Comparison of ENCODE assay signal across 22 mouse cellular contexts in genomic region chr2:105951350-105951940, GRCm38 (mm10). TPM values are rescaled to one million over a fixed set of nuclear protein-coding genes. Genes with fewer than 3 reads are reported as not detected.
DNase-seq lines count a peak whose midpoint lies in the region; ATAC-seq and TF ChIP-seq lines count a peak whose summit lies in the region.
"Had no signal": no experiment of that assay in that cellular context is flagged by ENCODE, and none has a peak within 500 bp of the region (broad histone marks: within the 10 kb centered on the region; RNA-seq: fewer than 3 reads in every experiment).

No protein-coding gene starts in this region.

- no peak overlapping the region for H3K4me2 ChIP-seq in intestine, embryonic 15.5 days (replicated peaks)
- H3K4me2 ChIP-seq in intestine, postnatal 0 days (replicated peaks; ENCODE audit: low read depth), result no peak overlapping the region
- no peak overlapping the region for H3K4me2 ChIP-seq in lung, embryonic 14.5 days
- H3K4me2 ChIP-seq: forebrain, embryonic 13.5 days; heart, embryonic 13.5 days had no signal

- H3K9me3 ChIP-seq in intestine, embryonic 15.5 days, result no peaks in the 10 kb centered on the region
- no peaks in the 10 kb centered on the region for H3K9me3 ChIP-seq in intestine, postnatal 0 days (ENCODE audit: control insufficient read depth)
- no peaks in the 10 kb centered on the region for H3K9me3 ChIP-seq in lung, embryonic 14.5 days (ENCODE audit: low read depth, low read length)
- H3K9me3 ChIP-seq: forebrain, embryonic 10.5 days; forebrain, embryonic 13.5 days; heart, embryonic 10.5 days; heart, embryonic 13.5 days had no signal

- no peak overlapping the region for H3K4me3 ChIP-seq in intestine, embryonic 15.5 days (replicated peaks)
- no peak overlapping the region for H3K4me3 ChIP-seq in intestine, postnatal 0 days (ENCODE audit: low read depth, low read length)
- H3K4me3 ChIP-seq in liver, adult 2 months (ENCODE audit: insufficient read depth, low read depth, low read length), result no peak overlapping the region
- H3K4me3 ChIP-seq in lung, embryonic 14.5 days (ENCODE audit: low read depth, low read length), result no peak overlapping the region
- no peak overlapping the region for H3K4me3 ChIP-seq in lung, adult 2 months (replicated peaks; ENCODE audit: extremely low read depth, low read depth, low read length)
- H3K4me3 ChIP-seq: forebrain, embryonic 10.5 days; forebrain, embryonic 13.5 days; heart, adult 2 months; heart, embryonic 10.5 days; heart, embryonic 13.5 days had no signal

- no peak overlapping the region for H3K9ac ChIP-seq in intestine, embryonic 15.5 days
- H3K9ac ChIP-seq in intestine, postnatal 0 days (ENCODE audit: low read depth, low read length), result no peak overlapping the region
- no peak overlapping the region for H3K9ac ChIP-seq in liver, adult 2 months (ENCODE audit: low read depth, low read length)
- H3K9ac ChIP-seq in lung, embryonic 14.5 days, result no peak overlapping the region
- H3K9ac ChIP-seq: forebrain, embryonic 13.5 days; heart, embryonic 13.5 days had no signal

- WGBS in intestine, embryonic 15.5 days, result 57% methylated on average over 1 of the region's 1 CpGs
- 36% methylated on average over 1 of the region's 1 CpGs for WGBS in intestine, postnatal 0 days
- 25% methylated on average over 1 of the region's 1 CpGs for WGBS in liver, adult 2 months
- WGBS in lung, embryonic 14.5 days, result 71% methylated on average over 1 of the region's 1 CpGs
- 75% methylated on average over 1 of the region's 1 CpGs for WGBS in lung, adult 2 months

- peak; percentile 31; the same call in 1 of the 2 replicates for ATAC-seq in intestine, embryonic 15.5 days
- ATAC-seq in intestine, postnatal 0 days, result no peak
- ATAC-seq in lung, embryonic 14.5 days (ENCODE audit: insufficient read depth), result peak; percentile 24; the same call in 1 of the 2 replicates
- ATAC-seq: forebrain, embryonic 13.5 days; forebrain, embryonic 16.5 days had no signal

- no peak overlapping the region for H3K27ac ChIP-seq in intestine, embryonic 15.5 days
- H3K27ac ChIP-seq in intestine, postnatal 0 days (ENCODE audit: low read depth, low read length), result no peak overlapping the region
- no peak overlapping the region for H3K27ac ChIP-seq in liver, adult 2 months (replicated peaks; ENCODE audit: insufficient read depth, low read depth, low read length)
- H3K27ac ChIP-seq in lung, embryonic 14.5 days (ENCODE audit: low read depth), result no peak overlapping the region
- H3K27ac ChIP-seq: forebrain, embryonic 10.5 days; forebrain, embryonic 13.5 days; heart, adult 2 months; heart, embryonic 10.5 days; heart, embryonic 13.5 days had no signal

- H3K36me3 ChIP-seq in intestine, embryonic 15.5 days, result no peaks in the 10 kb centered on the region
- no peaks in the 10 kb centered on the region for H3K36me3 ChIP-seq in intestine, postnatal 0 days (ENCODE audit: control insufficient read depth, insufficient read depth)
- no peaks in the 10 kb centered on the region for H3K36me3 ChIP-seq in liver, adult 2 months (ENCODE audit: control insufficient read depth, insufficient read depth, low read length)
- no peaks in the 10 kb centered on the region for H3K36me3 ChIP-seq in lung, embryonic 14.5 days (ENCODE audit: insufficient read depth)
- H3K36me3 ChIP-seq: heart, embryonic 10.5 days; heart, embryonic 13.5 days had no signal

- no peak for TF ChIP-seq CTCF in intestine, postnatal 0 days (IDR thresholded peaks at IDR 0.05; ENCODE audit: low read depth)
- TF ChIP-seq CTCF in liver, adult 2 months (IDR thresholded peaks at IDR 0.05; ENCODE audit: low read depth, low read length), result no peak
- no peak for TF ChIP-seq CTCF in lung, embryonic 14.5 days (IDR thresholded peaks at IDR 0.05; ENCODE audit: low read depth)
- no peak for TF ChIP-seq CTCF in lung, adult 2 months (IDR thresholded peaks at IDR 0.05; ENCODE audit: insufficient read depth, low read length)

- no peaks in the 10 kb centered on the region for H3K27me3 ChIP-seq in intestine, embryonic 15.5 days (replicated peaks)
- H3K27me3 ChIP-seq in intestine, postnatal 0 days (replicated peaks; ENCODE audit: control insufficient read depth, insufficient read depth, low read length), result no peaks in the 10 kb centered on the region
- H3K27me3 ChIP-seq in liver, adult 2 months (ENCODE audit: control insufficient read depth, insufficient read depth, low read length), result no peaks in the 10 kb centered on the region
- no peaks in the 10 kb centered on the region for H3K27me3 ChIP-seq in lung, embryonic 14.5 days (ENCODE audit: insufficient read depth, low read length)
- H3K27me3 ChIP-seq: forebrain, embryonic 13.5 days; heart, embryonic 13.5 days had no signal

- peak; percentile 87 for DNase-seq in liver, adult 2 months (ENCODE audit: extremely low read depth, low read depth, low spot score)
- DNase-seq in liver, result no peak
- DNase-seq in lung, embryonic 14.5 days, result peak; percentile 17
- no peak for DNase-seq in lung, adult 2 months
- no peak for DNase-seq in T-cell, adult 2 months (ENCODE audit: low spot score)
- DNase-seq: adrenal gland, postnatal 10 days; adrenal gland, postnatal 36 days; cerebellum, adult 18-20 months; cerebellum, adult 9-10 months; cerebellum, postnatal 14 days; gastrocnemius, postnatal 10 days; gastrocnemius, postnatal 36 days; heart, adult 2 months; heart, postnatal 14 days; heart, postnatal 4 days had no signal

- H3K4me1 ChIP-seq in intestine, embryonic 15.5 days (replicated peaks), result no peaks in the 10 kb centered on the region
- no peaks in the 10 kb centered on the region for H3K4me1 ChIP-seq in intestine, postnatal 0 days (replicated peaks; ENCODE audit: control insufficient read depth, insufficient read depth, low read length)
- peaks cover 20% of the 10 kb centered on the region for H3K4me1 ChIP-seq in liver, adult 2 months (ENCODE audit: control insufficient read depth, insufficient read depth, low read length)
- H3K4me1 ChIP-seq in lung, embryonic 14.5 days (ENCODE audit: insufficient read depth), result no peaks in the 10 kb centered on the region
- H3K4me1 ChIP-seq in lung, adult 2 months (ENCODE audit: control insufficient read depth, insufficient read depth, low read length), result no peaks in the 10 kb centered on the region
- H3K4me1 ChIP-seq: forebrain, embryonic 10.5 days; forebrain, embryonic 13.5 days had no signal

- H3K79me2 ChIP-seq in liver, adult 2 months (ENCODE audit: control insufficient read depth, insufficient read depth, low read length), result no peaks in the 10 kb centered on the region; the same call in 1 of the 2 replicates

- TF ChIP-seq POLR2A in liver, adult 2 months (IDR thresholded peaks at IDR 0.05; ENCODE audit: extremely low read depth, insufficient read depth, low read length), result no peak
- TF ChIP-seq POLR2A in lung, adult 2 months (IDR thresholded peaks at IDR 0.05; ENCODE audit: borderline replicate concordance, extremely low read depth, low read depth, low read length), result no peak

RNA-seq across cellular contexts. Expression of gene Immp1l, which starts 47.0 kb away (rescaled TPM):
- 119 and 127 TPM in 2 replicates for polyA plus RNA-seq in intestine, embryonic 15.5 days (2015; fragmentation: Nextera tagmentation; extraction: Ambion mirVana)
- polyA plus RNA-seq in intestine, postnatal 0 days (2015; fragmentation: Nextera tagmentation; extraction: Ambion mirVana), result 97.6 and 102 TPM in 2 replicates
- 42.2 and 49.4 TPM in 2 replicates for total RNA-seq in liver, adult 2 months (2014; rRNA removed)
- polyA plus RNA-seq in liver, adult 2 months (2012; rRNA removed), result 12.7 and 15.1 TPM in 2 replicates
- polyA plus RNA-seq in lung, embryonic 14.5 days (2014; fragmentation: Nextera tagmentation; extraction: Ambion mirVana), result 119 and 127 TPM in 2 replicates
- polyA plus RNA-seq in lung, adult 2 months (2012; rRNA removed), result 6.5 and 8.9 TPM in 2 replicates

RNA-seq across cellular contexts. Expression of gene Elp4, which starts 47.1 kb away (rescaled TPM):
- 31.5 and 37.0 TPM in 2 replicates for polyA plus RNA-seq in intestine, embryonic 15.5 days (2015; fragmentation: Nextera tagmentation; extraction: Ambion mirVana)
- 11.2 and 11.6 TPM in 2 replicates for polyA plus RNA-seq in intestine, postnatal 0 days (2015; fragmentation: Nextera tagmentation; extraction: Ambion mirVana)
- total RNA-seq in liver, adult 2 months (2014; rRNA removed), result 13.6 and 16.2 TPM in 2 replicates
- 7.7 and 10.1 TPM in 2 replicates for polyA plus RNA-seq in liver, adult 2 months (2012; rRNA removed)
- polyA plus RNA-seq in lung, embryonic 14.5 days (2014; fragmentation: Nextera tagmentation; extraction: Ambion mirVana), result 39.1 and 40.0 TPM in 2 replicates
- 2.3 and 3.7 TPM in 2 replicates for polyA plus RNA-seq in lung, adult 2 months (2012; rRNA removed)

RNA-seq across cellular contexts. Expression of gene Dnajc24, which starts 51.9 kb away (rescaled TPM):
- 33.4 and 39.0 TPM in 2 replicates for polyA plus RNA-seq in intestine, embryonic 15.5 days (2015; fragmentation: Nextera tagmentation; extraction: Ambion mirVana)
- 22.5 and 26.3 TPM in 2 replicates for polyA plus RNA-seq in intestine, postnatal 0 days (2015; fragmentation: Nextera tagmentation; extraction: Ambion mirVana)
- 17.1 and 18.4 TPM in 2 replicates for total RNA-seq in liver, adult 2 months (2014; rRNA removed)
- polyA plus RNA-seq in liver, adult 2 months (2012; rRNA removed), result 8.2 and 13.8 TPM in 2 replicates
- polyA plus RNA-seq in lung, embryonic 14.5 days (2014; fragmentation: Nextera tagmentation; extraction: Ambion mirVana), result 36.0 and 38.1 TPM in 2 replicates
- 12.0 and 15.3 TPM in 2 replicates for polyA plus RNA-seq in lung, adult 2 months (2012; rRNA removed)

Comparison
In these comparisons a context has a peak if more than half of its experiments do, and no peak if none do; other contexts are left out.
1. DNase-seq: peak in liver, adult 2 months (single experiment) and lung, embryonic 14.5 days (single experiment); none in liver (single experiment), lung, adult 2 months (single experiment) and T-cell, adult 2 months (single experiment).